Mouse (Mus musculus): ENCODE data around the gene Adgrf5. TPM values are rescaled to one million over a fixed set of nuclear protein-coding genes. Genes with fewer than 3 reads are reported as not detected.

Gene Adgrf5
- polyA plus RNA-seq, 1 experiment from 2014 or later = 12.2 TPM

GRCm38 (mm10) chr17:43419204-43419603 is 59.0 kb downstream of the Adgrf5 start:
- no peak overlapping the region for H3K27ac ChIP-seq
- H3K9me3 ChIP-seq = no peaks in the 10 kb centered on the region
- ATAC-seq (ENCODE audit: low FRiP score, low read depth) = no peak
- 93% methylated on average over 5 of the region's 5 CpGs for WGBS
- no peak overlapping the region for H3K4me2 ChIP-seq (replicated peaks)
- H3K36me3 ChIP-seq = no peaks in the 10 kb centered on the region
- no peak overlapping the region for H3K4me3 ChIP-seq
- H3K4me1 ChIP-seq = no peaks in the 10 kb centered on the region
- H3K27me3 ChIP-seq (replicated peaks) = no peaks in the 10 kb centered on the region
- no peak overlapping the region for H3K9ac ChIP-seq

- Histone ChIP-seq H3K36me3 (no peaks in the 10 kb centered on the region), H3K27ac (no peak overlapping the region), H3K9ac (no peak overlapping the region), H3K4me3 (no peak overlapping the region), H3K4me2 (replicated peaks) (no peak overlapping the region), H3K4me1 (no peaks in the 10 kb centered on the region), H3K27me3 (replicated peaks) (no peaks in the 10 kb centered on the region), H3K9me3 (no peaks in the 10 kb centered on the region)
- no peak for ATAC-seq (ENCODE audit: low FRiP score, low read depth)
- WGBS = 88% methylated on average over 3 of the region's 3 CpGs
Measured at GRCm38 (mm10) chr17:43420381-43420780, 60.1 kb downstream of the Adgrf5 start.

- Histone ChIP-seq H3K4me3 (no peak overlapping the region), H3K27me3 (replicated peaks) (no peaks in the 10 kb centered on the region), H3K9ac (no peak overlapping the region), H3K4me2 (replicated peaks) (no peak overlapping the region), H3K9me3 (no peaks in the 10 kb centered on the region), H3K36me3 (no peaks in the 10 kb centered on the region), H3K27ac (no peak overlapping the region), H3K4me1 (no peaks in the 10 kb centered on the region)
- ATAC-seq (ENCODE audit: low FRiP score, low read depth) = no peak
- 75% methylated on average over 5 of the region's 5 CpGs for WGBS
Measured at GRCm38 (mm10) chr17:43423953-43424352, 63.7 kb downstream of the Adgrf5 start.

GRCm38 (mm10) chr17:43431692-43432091 is 71.4 kb downstream of the Adgrf5 start:
- Histone ChIP-seq H3K4me3 (no peak overlapping the region), H3K9me3 (no peaks in the 10 kb centered on the region), H3K9ac (no peak overlapping the region), H3K4me1 (no peaks in the 10 kb centered on the region), H3K36me3 (no peaks in the 10 kb centered on the region), H3K27me3 (replicated peaks) (no peaks in the 10 kb centered on the region), H3K27ac (no peak overlapping the region), H3K4me2 (replicated peaks) (no peak overlapping the region)
- no peak for ATAC-seq (ENCODE audit: low FRiP score, low read depth)
- 71% methylated on average over 5 of the region's 5 CpGs for WGBS

- Histone ChIP-seq H3K36me3 (no peaks in the 10 kb centered on the region), H3K4me3 (no peak overlapping the region), H3K27ac (no peak overlapping the region), H3K9me3 (no peaks in the 10 kb centered on the region), H3K27me3 (replicated peaks) (no peaks in the 10 kb centered on the region), H3K4me1 (no peaks in the 10 kb centered on the region), H3K4me2 (replicated peaks) (no peak overlapping the region), H3K9ac (no peak overlapping the region)
- ATAC-seq (ENCODE audit: low FRiP score, low read depth) = no peak
- WGBS = 83% methylated on average over 8 of the region's 8 CpGs
Measured at GRCm38 (mm10) chr17:43434485-43434884, 74.2 kb downstream of the Adgrf5 start.

GRCm38 (mm10) chr17:43451216-43451615 is 91.0 kb downstream of the Adgrf5 start:
- Histone ChIP-seq H3K9ac (no peak overlapping the region), H3K27me3 (replicated peaks) (no peaks in the 10 kb centered on the region), H3K36me3 (no peaks in the 10 kb centered on the region), H3K4me1 (no peaks in the 10 kb centered on the region), H3K27ac (no peak overlapping the region), H3K9me3 (no peaks in the 10 kb centered on the region), H3K4me2 (replicated peaks) (no peak overlapping the region), H3K4me3 (no peak overlapping the region)
- 91% methylated on average over 1 of the region's 1 CpGs for WGBS
- no peak for ATAC-seq (ENCODE audit: low FRiP score, low read depth)

GRCm38 (mm10) chr17:43458598-43458997 is 98.3 kb downstream of the Adgrf5 start:
- no peak overlapping the region for H3K27ac ChIP-seq
- H3K4me3 ChIP-seq = no peak overlapping the region
- no peak; the same call in 1 of the 2 replicates for ATAC-seq (ENCODE audit: low FRiP score, low read depth)
- H3K9ac ChIP-seq = no peak overlapping the region
- 0 out of 2 replicates have a peak, but pooled peaks cover 4% of the 10 kb centered on the region for H3K9me3 ChIP-seq
- no peaks in the 10 kb centered on the region for H3K27me3 ChIP-seq (replicated peaks)
- H3K4me1 ChIP-seq = no peaks in the 10 kb centered on the region
- 17% methylated on average over 9 of the region's 9 CpGs for WGBS
- no peak overlapping the region for H3K4me2 ChIP-seq (replicated peaks)
- no peaks in the 10 kb centered on the region for H3K36me3 ChIP-seq

- Histone ChIP-seq H3K4me3 (no peak overlapping the region), H3K36me3 (no peaks in the 10 kb centered on the region), H3K9me3 (0 out of 2 replicates have a peak, but pooled peaks cover 4% of the 10 kb centered on the region), H3K4me2 (replicated peaks) (no peak overlapping the region), H3K9ac (no peak overlapping the region), H3K4me1 (no peaks in the 10 kb centered on the region), H3K27me3 (replicated peaks) (no peaks in the 10 kb centered on the region), H3K27ac (no peak overlapping the region)
- ATAC-seq (ENCODE audit: low FRiP score, low read depth) = no peak; the same call in 1 of the 2 replicates
- WGBS = 83% methylated on average over 12 of the region's 12 CpGs
Measured at GRCm38 (mm10) chr17:43459737-43460230, 99.5 kb downstream of the Adgrf5 start.

GRCm38 (mm10) chr17:43460245-43461181 is 100.3 kb downstream of the Adgrf5 start:
- H3K27ac ChIP-seq = no peak overlapping the region
- no peak overlapping the region for H3K4me3 ChIP-seq
- H3K9me3 ChIP-seq = 0 out of 2 replicates have a peak, but pooled peaks cover 4% of the 10 kb centered on the region
- no peak overlapping the region for H3K9ac ChIP-seq
- peak overlapping the region; percentile 26; the same call in 1 of the 2 replicates for H3K4me2 ChIP-seq (replicated peaks)
- peak; percentile 91 for ATAC-seq (ENCODE audit: low FRiP score, low read depth)
- H3K36me3 ChIP-seq = no peaks in the 10 kb centered on the region
- no peaks in the 10 kb centered on the region for H3K27me3 ChIP-seq (replicated peaks)
- WGBS = 39% methylated on average over 19 of the region's 19 CpGs
- H3K4me1 ChIP-seq = no peaks in the 10 kb centered on the region

GRCm38 (mm10) chr17:43470039-43470438 is 109.8 kb downstream of the Adgrf5 start:
- 63% methylated on average over 3 of the region's 3 CpGs for WGBS
- Histone ChIP-seq H3K27ac (no peak overlapping the region), H3K4me3 (no peak overlapping the region), H3K9me3 (no peaks in the 10 kb centered on the region), H3K9ac (no peak overlapping the region), H3K4me2 (replicated peaks) (no peak overlapping the region), H3K27me3 (replicated peaks) (no peaks in the 10 kb centered on the region), H3K4me1 (no peaks in the 10 kb centered on the region), H3K36me3 (no peaks in the 10 kb centered on the region)
- ATAC-seq (ENCODE audit: low FRiP score, low read depth) = no peak

GRCm38 (mm10) chr17:43472558-43472957 is 112.3 kb downstream of the Adgrf5 start:
- H3K4me3 ChIP-seq = no peak overlapping the region
- H3K9me3 ChIP-seq = no peaks in the 10 kb centered on the region
- no peaks in the 10 kb centered on the region for H3K4me1 ChIP-seq
- no peak for ATAC-seq (ENCODE audit: low FRiP score, low read depth)
- no peak overlapping the region for H3K4me2 ChIP-seq (replicated peaks)
- H3K36me3 ChIP-seq = no peaks in the 10 kb centered on the region
- H3K27me3 ChIP-seq (replicated peaks) = no peaks in the 10 kb centered on the region
- no peak overlapping the region for H3K9ac ChIP-seq
- WGBS = 90% methylated on average over 4 of the region's 4 CpGs
- H3K27ac ChIP-seq = no peak overlapping the region

GRCm38 (mm10) chr17:43474775-43475174 is 114.5 kb downstream of the Adgrf5 start:
- Histone ChIP-seq H3K9me3 (no peaks in the 10 kb centered on the region), H3K36me3 (no peaks in the 10 kb centered on the region), H3K4me3 (no peak overlapping the region), H3K27me3 (replicated peaks) (no peaks in the 10 kb centered on the region), H3K4me1 (no peaks in the 10 kb centered on the region), H3K9ac (no peak overlapping the region), H3K4me2 (replicated peaks) (no peak overlapping the region), H3K27ac (no peak overlapping the region)
- no peak for ATAC-seq (ENCODE audit: low FRiP score, low read depth)
- 92% methylated on average over 16 of the region's 16 CpGs for WGBS
